Mouse (Mus musculus): ENCODE results near the gene Sh3rf3. TPM values are rescaled to one million over a fixed set of nuclear protein-coding genes. Genes with fewer than 3 reads are reported as not detected.
A peak's percentile ranks its signal among the peaks of the same experiment; 100 is the strongest.

Gene Sh3rf3
- polyA plus RNA-seq, 1 experiment from 2014 or later = 0.89 TPM

- Histone ChIP-seq H3K27ac (ENCODE audit: low read length) (no peak overlapping the region), H3K4me2 (replicated peaks; ENCODE audit: low read depth, low read length) (no peak overlapping the region), H3K9me3 (ENCODE audit: low read length) (no peaks in the 10 kb centered on the region), H3K36me3 (ENCODE audit: insufficient read depth, low read length) (0 out of 2 replicates have a peak, but pooled peaks cover 3% of the 10 kb centered on the region), H3K27me3 (ENCODE audit: insufficient read depth, low read length) (no peaks in the 10 kb centered on the region), H3K9ac (replicated peaks; ENCODE audit: low read length) (no peak overlapping the region), H3K4me3 (ENCODE audit: low read length) (no peak overlapping the region), H3K4me1 (ENCODE audit: insufficient read depth, low read length) (no peaks in the 10 kb centered on the region)
- 76% methylated on average over 3 of the region's 3 CpGs for WGBS
- ATAC-seq (ENCODE audit: low FRiP score, low TSS enrichment) = no peak
Observed at GRCm38 (mm10) chr10:59171042-59171441, 357.9 kb downstream of the Sh3rf3 start.

DNA sequence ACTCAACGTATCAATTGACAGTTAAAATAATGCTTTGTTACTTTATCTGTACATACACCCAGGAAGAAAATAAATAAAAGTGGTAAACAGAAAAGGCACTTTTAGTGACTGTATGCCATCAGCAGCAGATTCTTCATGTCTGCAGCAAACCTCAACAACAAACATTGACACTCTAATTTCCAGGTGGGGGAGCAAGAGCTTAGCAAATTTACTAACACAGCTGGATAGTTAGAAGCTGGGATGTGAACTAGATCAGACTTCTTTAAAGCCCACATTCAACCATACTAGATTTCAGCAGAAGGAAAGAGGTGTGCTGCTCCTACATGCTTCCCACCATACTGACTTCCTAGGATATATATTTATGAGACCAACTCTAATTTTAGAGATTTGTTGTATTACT is 359.4 kb downstream of the Sh3rf3 start:
- no peak overlapping the region for H3K27ac ChIP-seq (ENCODE audit: low read length)
- 0 out of 2 replicates have a peak, but pooled peaks cover 3% of the 10 kb centered on the region for H3K36me3 ChIP-seq (ENCODE audit: insufficient read depth, low read length)
- no peaks in the 10 kb centered on the region for H3K27me3 ChIP-seq (ENCODE audit: insufficient read depth, low read length)
- H3K4me2 ChIP-seq (replicated peaks; ENCODE audit: low read depth, low read length) = no peak overlapping the region
- 94% methylated on average over 1 of the region's 1 CpGs for WGBS
- no peak for ATAC-seq (ENCODE audit: low FRiP score, low TSS enrichment)
- H3K9me3 ChIP-seq (ENCODE audit: low read length) = no peaks in the 10 kb centered on the region
- H3K9ac ChIP-seq (replicated peaks; ENCODE audit: low read length) = no peak overlapping the region
- H3K4me3 ChIP-seq (ENCODE audit: low read length) = no peak overlapping the region
- H3K4me1 ChIP-seq (ENCODE audit: insufficient read depth, low read length) = no peaks in the 10 kb centered on the region

DNA sequence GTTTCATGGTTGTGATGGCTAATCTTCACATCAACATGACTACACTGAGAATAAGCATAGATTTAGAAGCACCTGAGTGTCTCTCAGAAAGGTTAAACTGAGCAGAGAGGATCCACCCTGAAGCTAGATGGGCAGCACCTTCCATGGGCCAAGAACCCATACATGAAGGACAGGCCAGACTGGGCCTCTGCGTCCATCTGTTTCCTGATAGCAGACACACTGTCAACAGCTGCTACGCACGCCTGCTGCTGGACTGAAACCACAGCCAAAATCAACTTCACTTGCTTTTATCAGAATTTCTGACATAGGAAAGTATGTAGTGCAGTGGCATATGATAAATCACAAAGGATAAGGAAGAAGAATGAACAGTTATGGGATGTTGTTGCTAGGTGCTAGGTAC is 366.5 kb downstream of the Sh3rf3 start:
- WGBS = 59% methylated on average over 3 of the region's 3 CpGs
- no peak overlapping the region for H3K9ac ChIP-seq (replicated peaks; ENCODE audit: low read length)
- H3K36me3 ChIP-seq (ENCODE audit: insufficient read depth, low read length) = 0 out of 2 replicates have a peak, but pooled peaks cover 7% of the 10 kb centered on the region
- H3K4me3 ChIP-seq (ENCODE audit: low read length) = no peak overlapping the region
- H3K4me1 ChIP-seq (ENCODE audit: insufficient read depth, low read length) = no peaks in the 10 kb centered on the region
- no peaks in the 10 kb centered on the region for H3K27me3 ChIP-seq (ENCODE audit: insufficient read depth, low read length)
- no peak overlapping the region for H3K27ac ChIP-seq (ENCODE audit: low read length)
- no peaks in the 10 kb centered on the region for H3K9me3 ChIP-seq (ENCODE audit: low read length)
- peak; percentile 54; the same call in 1 of the 2 replicates for ATAC-seq (ENCODE audit: low FRiP score, low TSS enrichment)
- H3K4me2 ChIP-seq (replicated peaks; ENCODE audit: low read depth, low read length) = no peak overlapping the region

DNA sequence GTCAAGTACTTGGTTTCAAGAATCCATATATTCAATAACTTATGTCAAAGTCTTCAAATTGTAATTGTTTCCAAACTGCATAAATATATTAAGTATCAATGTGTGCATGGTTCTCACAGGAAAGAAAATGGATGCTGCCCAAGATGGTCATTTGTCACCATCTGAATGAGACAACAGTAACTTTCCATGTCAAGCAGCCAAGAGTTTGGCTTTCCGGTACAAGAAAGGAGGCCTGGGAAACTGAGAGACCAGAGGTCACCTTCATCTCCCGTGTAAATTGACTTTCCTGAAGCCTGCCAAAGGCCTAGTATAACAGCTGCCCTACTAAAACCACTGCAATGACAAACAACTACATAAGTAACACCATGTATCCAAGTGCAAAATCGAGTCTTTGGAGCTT is 369.1 kb downstream of the Sh3rf3 start:
- Histone ChIP-seq H3K27me3 (ENCODE audit: insufficient read depth, low read length) (no peaks in the 10 kb centered on the region), H3K4me3 (ENCODE audit: low read length) (no peak overlapping the region), H3K9ac (replicated peaks; ENCODE audit: low read length) (no peak overlapping the region), H3K9me3 (ENCODE audit: low read length) (no peaks in the 10 kb centered on the region), H3K36me3 (ENCODE audit: insufficient read depth, low read length) (0 out of 2 replicates have a peak, but pooled peaks cover 10% of the 10 kb centered on the region), H3K27ac (ENCODE audit: low read length) (no peak overlapping the region), H3K4me2 (replicated peaks; ENCODE audit: low read depth, low read length) (no peak overlapping the region), H3K4me1 (ENCODE audit: insufficient read depth, low read length) (no peaks in the 10 kb centered on the region)
- 71% methylated on average over 3 of the region's 3 CpGs for WGBS
- ATAC-seq (ENCODE audit: low FRiP score, low TSS enrichment) = no peak

Small RNA genes within 50 kb of the gene (microRNA-seq; reads per million reads assigned to microRNA genes)
- gene Gm27672 = not detected

Other genes starting within 250 kb of the Sh3rf3 start
- gene Edar, start 137.7 kb upstream of the Sh3rf3 start, polyA plus RNA-seq (2015; fragmentation: Nextera tagmentation; extraction: Ambion mirVana) = 0.40 and 0.45 TPM in 2 replicates
- gene Gm17542, start 95.1 kb upstream of the Sh3rf3 start, polyA plus RNA-seq (2015; fragmentation: Nextera tagmentation; extraction: Ambion mirVana) = not detected in 2 replicates

All from kidney, embryonic 16.5 days (tissue).